ENCODE assay signal across 21 mouse cellular contexts in genomic region chr2:146837653-146838052, GRCm38 (mm10). TPM values are rescaled to one million over a fixed set of nuclear protein-coding genes. Genes with fewer than 3 reads are reported as not detected.
A peak's percentile ranks its signal among the peaks of the same experiment; 100 is the strongest.
DNase-seq lines count a peak whose midpoint lies in the region; ATAC-seq and TF ChIP-seq lines count a peak whose summit lies in the region.
"Had no signal": no experiment of that assay in that cellular context is flagged by ENCODE, and none has a peak within 500 bp of the region (broad histone marks: within the 10 kb centered on the region; RNA-seq: fewer than 3 reads in every experiment).

No protein-coding gene starts in this region.

- no peak for ATAC-seq in hindbrain, embryonic 11.5 days (ENCODE audit: low FRiP score)
- ATAC-seq in hindbrain, embryonic 16.5 days, result no peak
- ATAC-seq in midbrain, postnatal 0 days (ENCODE audit: low FRiP score), result no peak

- H3K9ac ChIP-seq in hindbrain, embryonic 11.5 days (ENCODE audit: low read depth, low read length), result no peak overlapping the region
- no peak overlapping the region for H3K9ac ChIP-seq in hindbrain, embryonic 16.5 days (ENCODE audit: low read depth, low read length)
- H3K9ac ChIP-seq in midbrain, postnatal 0 days (replicated peaks; ENCODE audit: low read length, poor library complexity, severe bottlenecking), result no peak overlapping the region; the same call in 1 of the 2 replicates
- H3K9ac ChIP-seq: heart, embryonic 15.5 days; limb, embryonic 13.5 days; liver, embryonic 15.5 days had no signal

- H3K4me3 ChIP-seq in hindbrain, embryonic 11.5 days (ENCODE audit: low read depth, low read length), result 0 out of 2 replicates have a peak overlapping the region, but pooled peaks have one; percentile 8
- no peak overlapping the region for H3K4me3 ChIP-seq in hindbrain, embryonic 16.5 days (ENCODE audit: low read length)
- H3K4me3 ChIP-seq in limb, embryonic 10.5 days, result no peak overlapping the region
- no peak overlapping the region; the same call in 1 of the 2 replicates for H3K4me3 ChIP-seq in midbrain, postnatal 0 days (ENCODE audit: low read depth, low read length)
- no peak overlapping the region for H3K4me3 ChIP-seq in embryonic facial prominence, embryonic 10.5 days
- H3K4me3 ChIP-seq: heart, adult 2 months; heart, embryonic 15.5 days; limb, embryonic 13.5 days; liver, embryonic 15.5 days had no signal

- intact Hi-C loops in left cerebral cortex, postnatal 25 days (cut with DNase I), result loop anchor here (5.0 kb wide), 3 partner anchors 250 to 1200 kb away; partner anchors contain the start of gene Nkx2-4
- intact Hi-C loops in left cerebral cortex, postnatal 14 days (cut with DNase I), result loop anchor here (5.0 to 10.0 kb wide), 6 partner anchors 115 to 1200 kb away; partner anchors contain the start of genes Nkx2-4 and Pax1

- DNase-seq in hindbrain, embryonic 11.5 days (ENCODE audit: low spot score), result peak; percentile 48
- DNase-seq in R1 (ENCODE audit: low read depth, low spot score), result peak; percentile 29
- DNase-seq in limb, embryonic 10.5 days (ENCODE audit: low spot score), result peak; percentile 36
- DNase-seq in midbrain, postnatal 0 days (ENCODE audit: low spot score), result no peak
- DNase-seq in left cerebral cortex, postnatal 25 days (ENCODE audit: low spot score in 2 of 2), result no peak
- DNase-seq in embryonic facial prominence, embryonic 10.5 days (ENCODE audit: low spot score), result no peak
- no peak for DNase-seq in left cerebral cortex, postnatal 14 days (ENCODE audit: low spot score in 2 of 2)
- DNase-seq: adrenal gland, adult 8-10 months; B cell, adult 2 months; cerebellum, adult 11-12 months; cerebellum, postnatal 25 days; gastrocnemius, postnatal 10 days; heart, adult 2 months; kidney, adult 9 months; lung, postnatal 14 days; right cerebral cortex, postnatal 25 days had no signal

- H3K36me3 ChIP-seq in hindbrain, embryonic 11.5 days (ENCODE audit: control insufficient read depth, insufficient read depth, low read length), result no peaks in the 10 kb centered on the region
- no peaks in the 10 kb centered on the region for H3K36me3 ChIP-seq in hindbrain, embryonic 16.5 days (ENCODE audit: control insufficient read depth, insufficient read depth, low read length)
- no peaks in the 10 kb centered on the region for H3K36me3 ChIP-seq in limb, embryonic 10.5 days
- H3K36me3 ChIP-seq in midbrain, postnatal 0 days (ENCODE audit: insufficient read depth, low read length), result no peaks in the 10 kb centered on the region
- H3K36me3 ChIP-seq in embryonic facial prominence, embryonic 10.5 days (replicated peaks), result no peaks in the 10 kb centered on the region
- H3K36me3 ChIP-seq: heart, embryonic 15.5 days; limb, embryonic 13.5 days; liver, embryonic 15.5 days had no signal

- no peaks in the 10 kb centered on the region for H3K9me3 ChIP-seq in hindbrain, embryonic 11.5 days (ENCODE audit: control insufficient read depth, low read length)
- H3K9me3 ChIP-seq in hindbrain, embryonic 16.5 days (ENCODE audit: control insufficient read depth, low read length), result no peaks in the 10 kb centered on the region
- H3K9me3 ChIP-seq in limb, embryonic 10.5 days (replicated peaks), result no peaks in the 10 kb centered on the region
- H3K9me3 ChIP-seq in midbrain, postnatal 0 days (ENCODE audit: low read length), result no peaks in the 10 kb centered on the region
- no peaks in the 10 kb centered on the region for H3K9me3 ChIP-seq in embryonic facial prominence, embryonic 10.5 days
- H3K9me3 ChIP-seq: heart, embryonic 15.5 days; limb, embryonic 13.5 days; liver, embryonic 15.5 days had no signal

- no peak overlapping the region; the same call in 1 of the 2 replicates for H3K4me2 ChIP-seq in hindbrain, embryonic 11.5 days (replicated peaks; ENCODE audit: low read depth, low read length)
- no peak overlapping the region for H3K4me2 ChIP-seq in hindbrain, embryonic 16.5 days (ENCODE audit: low read length)
- peak overlapping the region; percentile 43 for H3K4me2 ChIP-seq in midbrain, postnatal 0 days (ENCODE audit: low read depth, low read length, poor library complexity, severe bottlenecking)
- H3K4me2 ChIP-seq: heart, embryonic 15.5 days; limb, embryonic 13.5 days; liver, embryonic 15.5 days had no signal

- peaks cover 76% of the 10 kb centered on the region for H3K27me3 ChIP-seq in hindbrain, embryonic 11.5 days (ENCODE audit: control insufficient read depth, insufficient read depth, low read length)
- peaks cover 41% of the 10 kb centered on the region for H3K27me3 ChIP-seq in hindbrain, embryonic 16.5 days (replicated peaks; ENCODE audit: control insufficient read depth, insufficient read depth, low read length)
- peaks cover 100% of the 10 kb centered on the region for H3K27me3 ChIP-seq in limb, embryonic 10.5 days (ENCODE audit: low read depth, poor library complexity, severe bottlenecking)
- peaks cover 42% of the 10 kb centered on the region for H3K27me3 ChIP-seq in midbrain, postnatal 0 days (ENCODE audit: insufficient read depth, low read length)
- H3K27me3 ChIP-seq in embryonic facial prominence, embryonic 10.5 days (replicated peaks; ENCODE audit: low read depth, poor library complexity, severe bottlenecking), result peaks cover 100% of the 10 kb centered on the region

- 0% methylated on average over 1 of the region's 1 CpGs for WGBS in hindbrain, embryonic 11.5 days
- 15% methylated on average over 1 of the region's 1 CpGs for WGBS in hindbrain, embryonic 16.5 days
- 3% methylated on average over 1 of the region's 1 CpGs for WGBS in limb, embryonic 10.5 days
- 9% methylated on average over 1 of the region's 1 CpGs for WGBS in midbrain, postnatal 0 days
- 5% methylated on average over 1 of the region's 1 CpGs for WGBS in embryonic facial prominence, embryonic 10.5 days

- no peak overlapping the region for H3K27ac ChIP-seq in hindbrain, embryonic 11.5 days (ENCODE audit: low read depth, low read length)
- H3K27ac ChIP-seq in hindbrain, embryonic 16.5 days (ENCODE audit: low read depth, low read length), result no peak overlapping the region
- no peak overlapping the region for H3K27ac ChIP-seq in limb, embryonic 10.5 days
- H3K27ac ChIP-seq in midbrain, postnatal 0 days (ENCODE audit: low read depth, low read length), result peak overlapping the region; percentile 84
- no peak overlapping the region for H3K27ac ChIP-seq in embryonic facial prominence, embryonic 10.5 days (replicated peaks)
- H3K27ac ChIP-seq: heart, adult 2 months; heart, embryonic 15.5 days; limb, embryonic 13.5 days; liver, embryonic 15.5 days; stomach, postnatal 0 days had no signal

- no peak for TF ChIP-seq CTCF in midbrain, postnatal 0 days (IDR thresholded peaks at IDR 0.05)

- peaks cover 15% of the 10 kb centered on the region for H3K4me1 ChIP-seq in hindbrain, embryonic 11.5 days (replicated peaks; ENCODE audit: control insufficient read depth, insufficient read depth, low read length)
- no peaks in the 10 kb centered on the region; the same call in 1 of the 2 replicates for H3K4me1 ChIP-seq in hindbrain, embryonic 16.5 days (ENCODE audit: control insufficient read depth, insufficient read depth, low read depth, low read length)
- peaks cover 26% of the 10 kb centered on the region for H3K4me1 ChIP-seq in limb, embryonic 10.5 days
- no peaks in the 10 kb centered on the region for H3K4me1 ChIP-seq in midbrain, postnatal 0 days (ENCODE audit: insufficient read depth, low read length)
- H3K4me1 ChIP-seq in embryonic facial prominence, embryonic 10.5 days, result peaks cover 42% of the 10 kb centered on the region
- H3K4me1 ChIP-seq: liver, embryonic 15.5 days had no signal

RNA-seq across cellular contexts. Expression of gene Kiz, which starts 18.0 kb away (rescaled TPM):
- 27.8 and 33.8 TPM in 2 replicates for polyA plus RNA-seq in hindbrain, embryonic 11.5 days (2014; fragmentation: Nextera tagmentation; extraction: Ambion mirVana)
- 22.9 and 23.1 TPM in 2 replicates for polyA plus RNA-seq in hindbrain, embryonic 16.5 days (2015; fragmentation: Nextera tagmentation; extraction: Ambion mirVana)
- polyA plus RNA-seq in limb, embryonic 10.5 days (2016; fragmentation: Nextera tagmentation; extraction: Ambion mirVana), result 24.8 and 26.2 TPM in 2 replicates
- total RNA-seq in midbrain, postnatal 0 days (2014; rRNA removed), result 14.2 and 16.1 TPM in 2 replicates
- polyA plus RNA-seq in midbrain, postnatal 0 days (2015; fragmentation: Nextera tagmentation; extraction: Ambion mirVana), result 17.4 and 18.0 TPM in 2 replicates
- 10 to 100 TPM; 13.8 to 19.3 TPM for total RNA-seq in left cerebral cortex, postnatal 25 days (2021)
- 23.4 and 25.2 TPM in 2 replicates for polyA plus RNA-seq in embryonic facial prominence, embryonic 10.5 days (2016; fragmentation: Nextera tagmentation; extraction: Ambion mirVana)
- 10 to 100 TPM; 11.2 to 11.5 TPM for total RNA-seq in left cerebral cortex, postnatal 14 days (2021)

Comparison
In these comparisons a context has a peak if more than half of its experiments do, and no peak if none do; other contexts are left out.
1. DNase-seq: peak in hindbrain, embryonic 11.5 days (single experiment), R1 (single experiment) and limb, embryonic 10.5 days (single experiment); none in midbrain, postnatal 0 days (single experiment), left cerebral cortex, postnatal 25 days (0 of 2), embryonic facial prominence, embryonic 10.5 days (single experiment) and left cerebral cortex, postnatal 14 days (0 of 2).